Mouse (Mus musculus): ENCODE data around the gene Plcd3.

DNA sequence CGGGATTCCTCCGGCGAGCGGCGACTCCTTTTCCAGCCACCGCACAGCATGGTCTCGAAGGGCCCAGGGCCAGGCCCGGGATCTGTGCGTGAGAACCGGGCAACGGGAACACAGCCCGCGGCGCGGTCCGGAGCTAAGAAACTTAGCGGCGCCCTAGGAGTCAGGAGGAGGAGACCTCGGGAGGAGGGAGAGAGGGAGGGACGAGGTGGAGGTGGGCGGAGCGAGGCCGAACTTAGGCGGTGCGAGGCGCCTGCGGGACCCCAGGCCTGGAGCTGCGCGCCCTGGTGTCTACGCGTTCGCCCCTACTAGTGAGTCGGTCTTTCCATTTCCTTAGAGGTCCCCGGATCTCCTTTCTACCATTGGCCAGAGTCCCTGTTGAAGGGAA lies at the start of gene Plcd3, which contains the start of gene Acbd4:
- TF ChIP-seq POLR2A (IDR thresholded peaks at IDR 0.05; ENCODE audit: borderline replicate concordance, insufficient read depth, low read length) (peak; percentile 53; the same call in 1 of the 2 replicates), CTCF (IDR thresholded peaks at IDR 0.05; ENCODE audit: borderline replicate concordance, insufficient read depth, low read depth, low read length) (no peak)
